Comparison of ENCODE assay signal across 10 mouse cellular contexts in genomic region chr12:25865063-25865462, GRCm38 (mm10).
DNase-seq lines count a peak whose midpoint lies in the region; ATAC-seq and TF ChIP-seq lines count a peak whose summit lies in the region.
"Had no signal": no experiment of that assay in that cellular context is flagged by ENCODE, and none has a peak within 500 bp of the region (broad histone marks: within the 10 kb centered on the region; RNA-seq: fewer than 3 reads in every experiment).

No protein-coding gene starts in this region.

- intact Hi-C loops in gastrocnemius, adult 2 months (cut with DNase I) = loop anchor here (2.0 to 10.0 kb wide), 4 partner anchors 210 to 772 kb away; no protein-coding TSS in a partner anchor

- H3K9ac ChIP-seq in hindbrain, embryonic 14.5 days = no peak overlapping the region
- no peak overlapping the region for H3K9ac ChIP-seq in hindbrain, embryonic 13.5 days

- no peak overlapping the region for H3K27ac ChIP-seq in hindbrain, embryonic 14.5 days
- H3K27ac ChIP-seq in hindbrain, embryonic 13.5 days = no peak overlapping the region
- H3K27ac ChIP-seq in gastrocnemius, adult 2 months = no peak overlapping the region

- no peaks in the 10 kb centered on the region for H3K4me1 ChIP-seq in hindbrain, embryonic 14.5 days (replicated peaks; ENCODE audit: control insufficient read depth, insufficient read depth, low read length)
- no peaks in the 10 kb centered on the region for H3K4me1 ChIP-seq in hindbrain, embryonic 13.5 days (replicated peaks)

- no peak overlapping the region for H3K4me3 ChIP-seq in hindbrain, embryonic 14.5 days (replicated peaks; ENCODE audit: low read length)
- H3K4me3 ChIP-seq in hindbrain, embryonic 13.5 days = no peak overlapping the region
- H3K4me3 ChIP-seq in gastrocnemius, adult 2 months = no peak overlapping the region
- H3K4me3 ChIP-seq: myocyte had no signal

- WGBS in hindbrain, embryonic 14.5 days = 71% methylated on average over 3 of the region's 3 CpGs
- 77% methylated on average over 3 of the region's 3 CpGs for WGBS in hindbrain, embryonic 13.5 days

- DNase-seq in hindbrain, embryonic 14.5 days (ENCODE audit: low spot score) = peak; percentile 41
- DNase-seq in Muller cell, postnatal 12 days (ENCODE audit: inconsistent ontology term) = peak; percentile 69
- peak; percentile 40 for DNase-seq in gastrocnemius, adult 2 months
- no peak for DNase-seq in kidney, postnatal 14 days
- no peak for DNase-seq in urinary bladder, postnatal 14 days (ENCODE audit: low spot score)
- no peak for DNase-seq in right cerebral cortex, postnatal 25 days

- H3K9me3 ChIP-seq in hindbrain, embryonic 14.5 days (ENCODE audit: control insufficient read depth, low read length) = no peaks in the 10 kb centered on the region
- no peaks in the 10 kb centered on the region for H3K9me3 ChIP-seq in hindbrain, embryonic 13.5 days

- H3K27me3 ChIP-seq in hindbrain, embryonic 14.5 days (ENCODE audit: control insufficient read depth, insufficient read depth, low read length) = no peaks in the 10 kb centered on the region
- no peaks in the 10 kb centered on the region for H3K27me3 ChIP-seq in hindbrain, embryonic 13.5 days

- TF ChIP-seq CTCF in gastrocnemius, adult 2 months (IDR thresholded peaks at IDR 0.05) = no peak

- ATAC-seq in hindbrain, embryonic 14.5 days (ENCODE audit: low FRiP score) = peak; percentile 51; the same call in 1 of the 2 replicates
- ATAC-seq in hindbrain, embryonic 13.5 days (ENCODE audit: low FRiP score) = no peak
- peak; percentile 74 for ATAC-seq in cerebellum, adult (ENCODE audit: insufficient number of reproducible peaks, low FRiP score, low TSS enrichment)
- ATAC-seq: lung, postnatal 0 days had no signal

- no peak overlapping the region for H3K4me2 ChIP-seq in hindbrain, embryonic 14.5 days (replicated peaks)
- H3K4me2 ChIP-seq in hindbrain, embryonic 13.5 days = no peak overlapping the region

- no peaks in the 10 kb centered on the region for H3K36me3 ChIP-seq in hindbrain, embryonic 14.5 days (replicated peaks; ENCODE audit: control insufficient read depth, insufficient read depth)
- no peaks in the 10 kb centered on the region for H3K36me3 ChIP-seq in hindbrain, embryonic 13.5 days

Comparison
In these comparisons a context has a peak if more than half of its experiments do, and no peak if none do; other contexts are left out.
1. DNase-seq: peak in hindbrain, embryonic 14.5 days (single experiment), Muller cell, postnatal 12 days (single experiment) and gastrocnemius, adult 2 months (single experiment); none in kidney, postnatal 14 days (single experiment), urinary bladder, postnatal 14 days (single experiment) and right cerebral cortex, postnatal 25 days (single experiment).